In the genomic region with DNA sequence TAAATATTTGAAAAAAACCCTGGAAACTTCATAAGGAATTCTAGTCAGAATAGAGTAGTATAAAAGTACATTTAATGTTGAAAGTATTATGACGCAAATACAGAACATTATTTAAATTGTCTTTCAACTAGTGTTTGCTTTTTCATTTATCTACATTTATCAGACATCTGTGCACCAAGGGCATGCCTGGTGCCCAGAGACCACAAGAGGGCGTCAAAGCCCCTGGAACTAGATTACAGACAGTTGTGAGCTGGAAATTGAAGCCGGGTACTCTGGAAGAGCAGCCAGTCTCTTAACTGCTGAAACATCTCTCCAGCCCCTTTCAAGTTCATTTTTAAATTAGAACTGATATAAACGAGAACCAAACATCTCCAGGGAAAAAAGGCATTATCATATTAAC, we compare ENCODE assay signal across 10 mouse cellular contexts. TPM values are rescaled to one million over a fixed set of nuclear protein-coding genes. Genes with fewer than 3 reads are reported as not detected.
A peak's percentile ranks its signal among the peaks of the same experiment; 100 is the strongest.
DNase-seq lines count a peak whose midpoint lies in the region; ATAC-seq and TF ChIP-seq lines count a peak whose summit lies in the region.
"Had no signal": no experiment of that assay in that cellular context is flagged by ENCODE, and none has a peak within 500 bp of the region (broad histone marks: within the 10 kb centered on the region; RNA-seq: fewer than 3 reads in every experiment).

No protein-coding gene starts in this region.

- no peak overlapping the region for H3K9ac ChIP-seq in liver, embryonic 12.5 days
- H3K9ac ChIP-seq in liver, postnatal 0 days (replicated peaks), result no peak overlapping the region
- H3K9ac ChIP-seq: heart, embryonic 13.5 days; lung, embryonic 15.5 days had no signal

- 53% methylated on average over 4 of the region's 4 CpGs for WGBS in liver, embryonic 12.5 days (ENCODE audit: insufficient replicate concordance)
- WGBS in liver, postnatal 0 days (ENCODE audit: insufficient replicate concordance), result 55% methylated on average over 4 of the region's 4 CpGs

- no peaks in the 10 kb centered on the region for H3K27me3 ChIP-seq in liver, embryonic 12.5 days (replicated peaks)
- H3K27me3 ChIP-seq in liver, postnatal 0 days (ENCODE audit: insufficient read depth, low read length), result no peaks in the 10 kb centered on the region
- H3K27me3 ChIP-seq: heart, embryonic 13.5 days; lung, embryonic 15.5 days had no signal

- no peak overlapping the region for H3K4me3 ChIP-seq in liver, embryonic 12.5 days
- H3K4me3 ChIP-seq in liver, postnatal 0 days (ENCODE audit: low read depth, low read length), result no peak overlapping the region
- H3K4me3 ChIP-seq: heart, embryonic 13.5 days; lung, embryonic 15.5 days had no signal

- no peak overlapping the region for H3K4me2 ChIP-seq in liver, embryonic 12.5 days
- H3K4me2 ChIP-seq in liver, postnatal 0 days (ENCODE audit: low read depth, low read length), result no peak overlapping the region
- H3K4me2 ChIP-seq: heart, embryonic 13.5 days; lung, embryonic 15.5 days had no signal

- H3K4me1 ChIP-seq in liver, embryonic 12.5 days, result peaks cover 17% of the 10 kb centered on the region
- H3K4me1 ChIP-seq in liver, postnatal 0 days (ENCODE audit: insufficient read depth), result peaks cover 6% of the 10 kb centered on the region
- H3K4me1 ChIP-seq: lung, embryonic 15.5 days had no signal

- peak; percentile 69 for TF ChIP-seq CTCF in liver, postnatal 0 days (IDR thresholded peaks at IDR 0.05; ENCODE audit: low read depth)

- H3K36me3 ChIP-seq in liver, embryonic 12.5 days, result peaks cover 69% of the 10 kb centered on the region
- peaks cover 43% of the 10 kb centered on the region for H3K36me3 ChIP-seq in liver, postnatal 0 days (replicated peaks; ENCODE audit: insufficient read depth, low read length)

- TF ChIP-seq EP300 in liver, postnatal 0 days (IDR thresholded peaks at IDR 0.05; ENCODE audit: low read depth), result no peak

- no peak for ATAC-seq in liver, embryonic 12.5 days
- ATAC-seq in liver, postnatal 0 days, result no peak

- no peak overlapping the region for H3K27ac ChIP-seq in liver, embryonic 12.5 days
- no peak overlapping the region for H3K27ac ChIP-seq in liver, postnatal 0 days (ENCODE audit: low read depth)
- H3K27ac ChIP-seq: heart, embryonic 13.5 days; lung, embryonic 15.5 days had no signal

- no peaks in the 10 kb centered on the region for H3K9me3 ChIP-seq in liver, embryonic 12.5 days (replicated peaks)
- H3K9me3 ChIP-seq in liver, postnatal 0 days (ENCODE audit: low read length), result no peaks in the 10 kb centered on the region
- H3K9me3 ChIP-seq: heart, embryonic 13.5 days; lung, embryonic 15.5 days had no signal

- DNase-seq in cerebellum, postnatal 36 days, result peak; percentile 44 to 45
- DNase-seq in cerebellum, adult 9-10 months, result no peak
- DNase-seq in liver, result peak; percentile 50
- DNase-seq in brain, adult 2 months (ENCODE audit: low read depth, low spot score), result peak; percentile 61
- DNase-seq in liver, postnatal 0 days, result peak; percentile 51
- no peak for DNase-seq in testis, postnatal 10 days (ENCODE audit: low spot score)
- DNase-seq in left cerebral cortex, adult 9 months (ENCODE audit: low spot score in 2 of 2), result no peak

RNA-seq across cellular contexts. Expression of a gene that starts 23.0 kb away (rescaled TPM):
- polyA plus RNA-seq in liver, embryonic 12.5 days (2016; fragmentation: Nextera tagmentation; extraction: Ambion mirVana), result 45.9 and 47.3 TPM in 2 replicates
- polyA plus RNA-seq in liver, postnatal 0 days (2015; fragmentation: Nextera tagmentation; extraction: Ambion mirVana), result 29.5 TPM in 2 replicates

Comparison
In these comparisons a context has a peak if more than half of its experiments do, and no peak if none do; other contexts are left out.
1. DNase-seq: peak in cerebellum, postnatal 36 days (2 of 2), liver (single experiment), brain, adult 2 months (single experiment) and liver, postnatal 0 days (single experiment); none in cerebellum, adult 9-10 months (single experiment), testis, postnatal 10 days (single experiment) and left cerebral cortex, adult 9 months (0 of 2).